Mouse (Mus musculus): Measurements from ENCODE around the gene Npb.

Gene Npb

GRCm38 (mm10) chr11:120616617-120617294 is 8.5 kb downstream of the Npb start:
- DNase-seq = no peak

- peak; percentile 94 for DNase-seq
These were observed 9.3 kb downstream of the Npb start, which contains the start of gene Pcyt2 for GRCm38 (mm10) chr11:120617519-120618112. Pcyt2 (minus strand) TSS chr11:120617936.

DNA sequence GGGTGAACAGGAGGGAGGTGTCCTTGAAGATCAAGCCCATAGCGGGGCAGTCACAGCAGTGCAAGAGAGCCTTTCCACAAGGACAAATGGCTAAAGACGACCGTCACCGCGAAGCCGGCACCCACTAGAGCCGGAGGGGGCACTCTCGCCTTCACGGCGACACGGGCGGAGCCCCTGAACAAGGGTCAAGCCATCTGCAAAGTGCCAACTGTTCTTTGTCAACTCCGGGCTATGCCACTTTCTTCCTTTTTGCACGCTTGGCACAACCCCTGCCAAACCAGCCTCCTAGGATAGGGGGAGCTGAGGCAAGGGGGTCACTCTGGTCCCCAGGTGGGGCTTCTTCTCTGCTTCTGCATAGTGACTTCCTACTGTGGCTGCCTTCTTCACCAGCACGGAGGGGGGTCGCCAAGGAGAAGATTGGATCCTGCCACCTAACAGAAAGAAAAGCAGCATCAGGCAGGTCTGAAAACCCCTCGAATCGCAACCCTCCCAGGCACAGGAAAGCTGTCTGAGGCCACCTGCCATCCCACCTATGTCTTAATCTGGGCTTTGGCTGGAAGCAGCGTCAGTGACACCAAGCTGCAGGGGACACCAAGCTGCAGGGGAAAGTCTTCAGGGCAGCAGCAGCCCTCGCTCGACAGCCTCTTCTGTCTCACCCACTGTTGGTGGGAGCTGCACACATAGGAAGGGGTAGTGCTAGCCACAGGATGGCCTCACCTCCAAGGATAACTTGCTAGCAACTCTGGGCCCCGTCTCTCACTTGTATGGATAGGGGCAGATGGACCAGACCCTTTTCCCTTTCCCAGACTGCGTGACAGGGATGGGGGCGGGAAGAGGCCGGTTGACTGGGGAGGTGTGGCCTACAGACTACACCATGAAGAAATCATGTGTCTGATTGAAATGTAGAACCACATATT is 10.6 kb downstream of the Npb start:
- DNase-seq = no peak

GRCm38 (mm10) chr11:120620195-120620594 is 11.9 kb downstream of the Npb start:
- no peak for DNase-seq

DNA sequence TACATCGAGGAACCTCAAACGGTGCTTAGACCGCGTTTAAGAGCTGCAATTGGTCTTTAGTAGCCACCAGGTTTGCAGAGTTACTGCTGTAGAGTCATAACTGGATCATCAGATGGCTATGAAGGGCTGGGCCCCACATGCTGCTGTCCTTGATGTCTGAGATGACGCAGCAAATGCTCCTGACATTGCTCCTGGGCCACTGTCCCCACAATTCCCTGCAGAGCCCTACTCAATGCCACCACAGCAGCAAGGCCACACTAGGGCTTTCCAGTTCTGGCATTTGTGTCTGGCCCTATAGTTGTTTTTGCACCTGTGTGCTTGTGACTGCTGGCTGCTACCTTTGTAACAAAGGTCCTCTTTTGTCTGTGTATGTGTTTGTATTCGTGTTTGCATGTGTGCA is 14.5 kb downstream of the Npb start:
- no peak for DNase-seq

- peak; percentile 61 for DNase-seq
These were observed 15.8 kb downstream of the Npb start for GRCm38 (mm10) chr11:120623961-120624679.

GRCm38 (mm10) chr11:120624680-120625111 is 16.4 kb downstream of the Npb start:
- DNase-seq = peak; percentile 91

DNA sequence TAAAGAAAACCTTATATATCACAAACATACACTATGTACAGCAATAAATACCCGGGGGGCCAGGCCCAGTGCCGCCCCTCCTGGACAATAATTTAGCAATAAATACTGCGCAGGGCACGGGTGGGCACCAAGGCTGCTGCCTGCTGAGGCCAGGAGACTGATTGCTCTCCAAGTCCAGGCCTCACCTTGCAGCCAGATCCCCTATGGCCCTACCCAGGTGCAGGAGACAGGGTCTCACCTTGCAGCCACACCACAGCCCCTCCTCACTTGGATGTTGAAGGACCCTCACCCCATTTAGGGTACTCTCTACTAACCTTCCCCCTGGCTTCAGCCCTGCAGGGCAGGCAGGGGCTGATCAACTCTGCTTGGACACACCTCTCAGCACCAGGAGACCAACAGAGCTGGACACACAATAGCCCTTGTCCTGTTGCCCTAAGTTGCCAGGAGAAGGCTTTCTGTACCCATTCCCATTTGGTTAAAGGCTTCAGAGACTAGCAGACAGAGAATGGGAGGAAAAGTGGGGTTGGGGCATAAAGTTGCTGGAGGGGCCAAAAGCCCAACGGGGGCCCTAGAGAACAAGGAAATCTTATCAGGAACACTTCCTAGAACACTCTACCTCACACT is 17.0 kb downstream of the Npb start, which contains the start of gene Sirt7:
Gene Sirt7, minus strand, starts transcription at position 89 of the 624 bp plus-strand sequence.
- DNase-seq = no peak

- DNase-seq = no peak
These were observed 18.6 kb downstream of the Npb start for GRCm38 (mm10) chr11:120626785-120627467.

GRCm38 (mm10) chr11:120627468-120628300 is 19.4 kb downstream of the Npb start:
- DNase-seq = no peak

- no peak for DNase-seq
These were observed 20.5 kb downstream of the Npb start for GRCm38 (mm10) chr11:120628601-120629340.

- peak; percentile 49 for DNase-seq
These were observed 21.1 kb downstream of the Npb start for GRCm38 (mm10) chr11:120629341-120629730.

DNA sequence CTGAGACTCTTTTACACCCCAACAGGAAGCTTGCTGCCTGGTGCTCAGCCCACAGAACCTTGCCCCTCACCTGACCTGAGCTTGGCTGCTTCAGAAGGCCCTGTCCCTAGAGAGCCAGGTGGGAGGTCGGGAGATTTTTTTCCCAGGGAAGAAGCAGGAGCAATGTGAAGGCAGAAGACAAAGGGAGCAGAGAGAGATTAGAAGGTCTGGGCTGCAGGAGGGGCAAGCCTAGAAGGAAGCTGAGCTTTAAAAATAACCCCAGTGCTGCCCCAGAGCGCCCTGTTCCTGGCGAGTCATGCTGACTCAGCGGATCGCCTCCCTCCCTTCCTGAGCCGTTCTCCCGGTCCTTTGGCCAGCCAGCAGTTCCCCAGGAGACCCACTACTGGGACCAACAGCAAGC is 21.6 kb downstream of the Npb start:
- no peak for DNase-seq

GRCm38 (mm10) chr11:120630401-120630871 is 22.2 kb downstream of the Npb start:
- no peak for DNase-seq

- no peak for DNase-seq
These were observed 22.8 kb downstream of the Npb start for GRCm38 (mm10) chr11:120630881-120631725.

DNA sequence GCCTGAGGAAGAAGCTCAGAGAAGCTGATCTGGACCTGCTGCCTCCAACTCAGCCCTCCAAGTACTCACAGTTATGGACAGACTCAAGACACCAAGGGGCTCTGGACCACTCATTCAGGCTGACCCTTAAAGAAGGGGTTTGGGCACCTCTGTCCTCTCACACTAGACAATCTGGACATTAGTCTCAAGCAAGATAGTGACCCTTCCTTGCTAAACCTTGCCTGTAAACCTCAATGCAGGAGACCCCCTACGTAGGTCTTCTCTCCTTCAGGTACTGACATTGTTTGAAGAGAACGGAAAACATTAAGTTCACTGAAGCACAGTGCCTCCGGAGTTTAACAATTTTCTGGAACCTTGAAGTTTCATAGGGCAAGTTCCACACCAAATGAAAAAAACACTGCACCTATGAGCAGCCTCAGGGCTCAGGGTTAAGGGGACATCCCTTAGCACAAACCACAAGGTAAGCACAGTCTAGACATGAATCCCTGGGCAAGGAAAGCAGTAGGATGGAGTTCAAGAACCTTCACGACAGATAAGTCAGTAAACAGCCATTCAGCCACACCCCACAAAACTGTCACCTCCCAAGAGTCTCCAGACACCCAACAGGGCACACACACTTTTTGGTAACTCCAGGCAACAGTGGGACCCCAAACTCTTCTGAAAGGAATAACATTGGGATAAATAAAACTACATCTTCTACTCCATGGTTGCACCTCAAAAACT is 23.6 kb downstream of the Npb start:
- DNase-seq = no peak

GRCm38 (mm10) chr11:120632559-120633519 is 24.6 kb downstream of the Npb start:
- peak; percentile 57 for DNase-seq

Measured in right cerebral cortex, adult 18-20 months (tissue).